Mouse (Mus musculus): Measurements from ENCODE around the gene Rpusd4.

Gene Rpusd4

DNA sequence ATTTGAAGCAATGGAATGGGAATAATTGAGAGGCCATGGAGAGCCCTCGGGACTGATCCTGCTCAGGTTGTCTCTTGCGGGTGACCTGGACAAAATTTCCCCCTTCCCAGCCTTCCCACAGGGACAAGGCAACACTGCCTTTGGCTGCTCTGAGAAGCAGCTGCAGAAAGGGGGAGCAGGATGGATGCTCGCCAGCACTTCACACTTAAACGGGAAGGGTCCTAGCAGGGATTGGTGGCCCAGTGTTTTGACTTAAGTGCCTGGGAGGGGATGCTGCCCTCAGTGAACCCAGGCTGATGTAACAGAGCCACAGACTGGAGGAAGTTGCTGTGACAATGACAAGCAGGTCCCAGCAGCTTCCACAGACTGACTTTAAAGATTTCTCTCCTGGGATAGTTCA is 45.9 kb downstream of the Rpusd4 start:
- TF ChIP-seq GATA4 (IDR thresholded peaks at IDR 0.05; ENCODE audit: insufficient replicate concordance, low read length): no peak

DNA sequence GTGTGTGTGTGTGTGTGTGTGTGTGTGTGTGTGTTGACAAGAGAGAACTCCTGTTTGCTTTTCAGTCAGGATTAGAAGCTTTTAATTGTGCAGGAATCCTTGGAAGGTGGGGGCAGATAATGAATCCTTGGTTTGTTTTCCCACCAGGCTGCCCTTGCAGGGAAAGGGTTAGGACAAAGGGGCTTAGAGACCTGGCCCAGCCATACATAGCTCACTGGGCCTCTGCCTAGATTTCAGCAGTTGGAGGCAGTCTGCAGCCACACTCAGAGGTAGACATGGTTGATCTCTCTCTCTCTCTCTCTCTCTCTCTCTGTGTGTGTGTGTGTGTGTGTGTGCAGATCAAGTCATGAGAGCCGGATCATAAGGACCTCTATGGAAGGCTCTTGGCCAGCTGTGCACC is 46.6 kb downstream of the Rpusd4 start:
- TF ChIP-seq GATA4 (IDR thresholded peaks at IDR 0.05; ENCODE audit: insufficient replicate concordance, low read length): no peak

DNA sequence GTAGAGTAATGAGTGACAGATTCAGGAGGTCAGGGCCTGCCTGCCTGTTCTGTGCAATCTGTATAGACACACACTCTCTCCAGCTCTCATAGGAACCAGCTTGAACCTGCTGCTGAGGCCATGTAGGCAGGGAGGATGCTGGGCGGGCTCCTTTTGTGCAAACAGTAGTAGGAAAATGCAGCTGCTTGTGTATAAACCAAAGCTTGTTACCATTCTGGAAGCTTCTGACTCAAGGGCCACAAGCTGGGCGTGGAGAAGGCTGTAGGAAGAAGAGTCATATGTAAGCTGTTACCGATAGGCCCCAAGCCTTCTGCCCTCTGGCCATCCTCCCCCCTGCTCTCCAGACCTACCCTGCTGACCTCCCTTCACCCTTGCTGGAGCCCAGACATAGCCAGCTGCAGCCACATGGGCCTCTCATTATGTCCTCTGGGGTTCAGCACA is 49.1 kb downstream of the Rpusd4 start:
- no peak for TF ChIP-seq GATA4 (IDR thresholded peaks at IDR 0.05; ENCODE audit: insufficient replicate concordance, low read length)

DNA sequence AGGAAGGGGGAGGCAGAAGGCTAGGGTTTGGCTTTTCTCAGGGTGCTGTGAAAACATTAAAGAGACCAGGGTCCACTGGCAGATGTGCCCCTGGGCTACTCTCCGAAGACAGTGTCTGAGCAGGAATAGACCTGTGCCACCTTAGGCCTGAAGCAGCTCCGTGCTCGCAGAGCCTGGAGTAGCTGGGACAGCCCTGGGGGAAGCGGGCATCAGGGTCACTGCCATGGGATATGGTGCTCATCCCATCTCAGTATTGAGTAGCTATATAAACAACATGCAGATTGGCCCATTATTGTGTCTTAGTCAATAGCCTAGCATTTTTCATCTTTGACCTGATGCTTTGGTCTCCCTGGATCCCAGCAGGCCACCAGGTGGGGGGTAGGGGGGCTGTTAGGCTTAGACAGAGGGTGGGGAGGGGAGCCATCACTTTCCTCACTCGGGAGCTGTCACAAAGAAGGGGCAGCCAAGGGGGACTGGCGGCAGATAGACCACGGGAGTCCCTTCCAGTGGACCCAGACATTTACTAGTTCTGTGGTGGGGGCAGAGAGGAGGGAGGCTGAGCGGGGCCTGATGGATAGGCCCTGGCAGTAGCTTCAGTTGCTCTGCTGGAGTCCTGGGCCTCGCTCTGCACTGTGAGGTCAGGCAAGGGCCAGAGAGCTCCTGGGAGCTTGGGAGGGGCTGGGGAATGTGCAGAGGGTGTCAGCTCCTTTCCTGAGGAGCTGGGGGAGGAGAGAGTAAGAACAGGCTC is 49.7 kb downstream of the Rpusd4 start:
- TF ChIP-seq GATA4 (IDR thresholded peaks at IDR 0.05; ENCODE audit: insufficient replicate concordance, low read length): no peak

DNA sequence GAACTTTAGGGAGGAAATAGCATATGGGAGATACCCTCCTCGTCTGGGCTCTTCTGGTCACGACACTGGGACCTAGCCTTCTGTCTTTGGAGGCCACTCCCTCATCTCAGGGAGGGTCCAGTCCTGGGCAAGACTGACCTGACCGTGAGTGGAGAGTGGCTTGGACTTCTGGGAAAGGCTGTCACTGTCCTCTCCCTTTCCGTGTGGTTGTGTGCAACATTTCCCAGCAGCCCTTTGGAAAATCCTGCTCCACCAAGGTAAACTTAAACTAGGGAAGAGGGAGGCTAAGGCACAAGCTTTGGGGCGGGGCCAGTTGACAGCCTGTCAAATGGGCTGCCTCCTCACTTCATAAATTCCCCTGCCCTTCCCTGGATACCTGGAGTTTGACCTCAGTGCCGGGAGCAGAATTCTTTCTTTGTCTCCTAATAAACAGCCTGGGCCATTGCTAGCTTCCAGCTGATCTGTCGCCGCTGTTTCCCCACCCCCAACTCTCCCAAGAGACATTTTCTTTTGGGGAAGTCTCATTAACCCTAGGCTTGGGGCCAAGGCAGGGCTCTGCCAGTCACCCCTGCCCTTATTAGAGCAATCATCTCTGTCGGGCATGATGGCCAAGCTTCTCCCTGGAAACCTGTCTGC is 51.0 kb downstream of the Rpusd4 start:
- TF ChIP-seq GATA4 (IDR thresholded peaks at IDR 0.05; ENCODE audit: insufficient replicate concordance, low read length): no peak

DNA sequence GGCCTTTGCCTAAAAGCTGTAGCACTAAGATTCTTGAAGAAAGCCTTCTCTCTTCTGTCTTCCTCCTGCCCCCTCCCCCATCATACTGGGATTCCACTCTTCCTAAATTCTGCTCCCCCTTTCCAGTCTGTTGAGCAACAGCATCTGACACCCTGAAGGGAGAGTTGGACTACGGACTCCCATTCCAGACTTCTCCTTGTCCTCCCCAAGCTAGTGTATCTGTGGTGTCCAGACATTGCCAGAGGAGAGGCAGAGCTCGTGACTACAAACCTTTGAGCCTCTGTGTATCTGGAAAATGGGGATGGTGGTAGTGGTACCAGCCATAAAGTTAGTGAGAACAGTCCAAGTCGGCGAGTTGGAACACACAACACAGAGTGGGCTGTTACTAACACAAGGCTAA is 52.6 kb downstream of the Rpusd4 start:
- TF ChIP-seq GATA4 (IDR thresholded peaks at IDR 0.05; ENCODE audit: insufficient replicate concordance, low read length): no peak

DNA sequence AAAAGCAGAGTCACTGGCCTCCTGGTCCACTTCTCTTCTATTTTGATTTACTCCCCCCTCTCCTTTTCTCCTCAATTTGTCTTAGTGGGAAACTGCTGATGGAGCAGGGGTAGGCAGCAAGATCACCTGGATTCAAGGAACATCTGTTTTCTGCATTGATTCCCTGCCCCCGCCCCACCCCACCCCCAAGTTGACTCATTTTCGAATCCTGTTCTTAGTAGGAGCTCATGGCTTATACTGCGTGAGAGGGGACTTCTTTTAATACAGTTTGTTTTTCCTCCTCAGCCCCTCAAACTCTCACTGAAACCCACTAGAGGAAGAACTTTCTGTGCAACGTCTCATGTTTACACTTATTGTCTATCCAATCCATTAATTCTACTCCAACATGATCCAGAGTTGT is 56.3 kb downstream of the Rpusd4 start:
- no peak for TF ChIP-seq GATA4 (IDR thresholded peaks at IDR 0.05; ENCODE audit: insufficient replicate concordance, low read length)

DNA sequence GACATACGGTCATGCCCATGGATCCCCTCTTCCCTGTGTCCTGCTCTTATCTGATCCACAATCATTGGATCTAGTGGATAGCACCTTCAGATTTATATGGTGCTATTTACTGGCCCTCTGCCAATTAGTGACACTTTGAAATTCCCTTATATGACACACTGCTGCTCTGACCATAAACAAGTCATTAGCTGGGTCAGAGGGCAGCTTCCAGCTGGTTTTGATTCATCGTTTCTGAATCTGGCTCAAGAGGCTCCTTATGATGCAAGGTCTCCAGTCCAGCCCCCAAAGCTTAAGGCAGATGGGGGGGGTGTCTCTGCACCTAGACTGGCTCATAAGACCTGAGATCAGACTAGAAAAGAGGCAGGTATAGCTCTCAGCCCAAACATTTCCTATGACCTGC is 56.9 kb downstream of the Rpusd4 start:
- TF ChIP-seq GATA4 (IDR thresholded peaks at IDR 0.05; ENCODE audit: insufficient replicate concordance, low read length): no peak

DNA sequence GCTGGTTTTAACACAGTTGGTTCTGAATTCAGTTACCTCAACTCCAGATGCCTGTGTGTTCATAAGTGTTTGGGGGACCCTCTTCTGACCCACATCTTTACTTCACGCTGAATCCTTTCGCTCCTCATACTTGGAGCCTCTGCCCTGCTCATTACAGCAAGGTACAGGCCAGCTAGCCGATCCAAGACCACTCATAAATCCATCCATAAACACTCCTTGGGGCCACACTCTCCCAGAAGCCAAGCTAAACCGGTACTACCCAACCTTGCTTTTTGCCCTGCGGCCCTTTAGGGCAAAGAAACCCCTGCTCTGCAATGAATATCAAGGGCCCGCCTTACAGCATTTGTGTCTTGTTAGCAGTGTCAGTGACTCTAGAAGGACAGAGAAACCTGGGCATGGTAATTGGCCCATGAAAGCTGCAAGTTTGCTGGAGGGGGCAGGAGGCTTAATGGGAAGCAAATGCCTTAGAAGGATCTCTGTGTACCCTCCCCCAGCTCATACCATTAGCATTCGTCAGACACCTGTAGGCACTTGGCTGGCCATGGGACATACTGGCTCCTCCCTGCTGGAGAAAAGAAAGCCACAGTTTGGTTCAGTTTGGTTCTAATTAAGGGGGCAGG is 59.1 kb downstream of the Rpusd4 start:
- no peak for TF ChIP-seq GATA4 (IDR thresholded peaks at IDR 0.05; ENCODE audit: insufficient replicate concordance, low read length)
